Mouse (Mus musculus) heart, postnatal 25 days (tissue): Measurements from ENCODE around the gene Mien1. TPM values are rescaled to one million over a fixed set of nuclear protein-coding genes. Genes with fewer than 3 reads are reported as not detected.

Source experiments
- DNase-seq: peaks from one replicate; pipeline ENCODE4 v3.0.0; 2022; ENCODE audit warnings: low spot score
- intact Hi-C: fragments of 180-260 bp; cut with DNase I; formaldehyde crosslinking; loops from one replicate; pipeline ENCODE4 v1.15.1; 2025
- total RNA-seq, 2 experiments: library from RNA; stranded (reverse); gene quantifications; 2 replicates each; pipeline ENCODE4 v1.2.3; 2021

The Mien1 gene
- total RNA-seq, 2 experiments from 2014 or later: 49.0 to 54.6 TPM

- intact Hi-C loops: no loop called here
- DNase-seq: no peak
Measured at GRCm38 (mm10) chr11:98392645-98393044, 46.1 kb downstream of the Mien1 start.

GRCm38 (mm10) chr11:98392034-98392433 is 46.8 kb downstream of the Mien1 start:
- intact Hi-C loops: no loop called here
- DNase-seq: no peak

GRCm38 (mm10) chr11:98390141-98390540 is 48.6 kb downstream of the Mien1 start:
- no peak for DNase-seq
- intact Hi-C loops: no loop called here

- intact Hi-C loops: loop anchor here (1.0 kb wide), 1 partner anchor 47 kb away; no protein-coding TSS in a partner anchor
- DNase-seq: no peak
Measured at GRCm38 (mm10) chr11:98389221-98389780, 49.5 kb downstream of the Mien1 start.

GRCm38 (mm10) chr11:98388282-98388681 is 50.5 kb downstream of the Mien1 start:
- intact Hi-C loops: no loop called here
- no peak for DNase-seq

Other genes starting within 250 kb of the Mien1 start
- 10 to 100 TPM; 40.0 to 40.6 TPM for gene Med1, start 245.7 kb downstream of the Mien1 start, total RNA-seq
- 10 to 100 TPM; 20.7 to 23.0 TPM for gene Cdk12, start 235.9 kb downstream of the Mien1 start, total RNA-seq
- not detected for gene Neurod2, start 109.3 kb downstream of the Mien1 start, total RNA-seq
- 1 to 10 TPM; 5.3 to 5.8 TPM for gene Ppp1r1b, start 90.6 kb downstream of the Mien1 start, total RNA-seq
- 10 to 100 TPM; 19.7 to 24.9 TPM for gene Stard3, start 80.6 kb downstream of the Mien1 start, total RNA-seq
- gene Tcap, start 55.2 kb downstream of the Mien1 start, total RNA-seq: 1,000 to 10,000 TPM; 1,084 to 2,520 TPM
- 1 to 10 TPM; 1.3 to 1.7 TPM for gene Pnmt, start 52.5 kb downstream of the Mien1 start, total RNA-seq
- 1 to 10 TPM; 8.4 to 9.3 TPM for gene Pgap3, start 38.5 kb downstream of the Mien1 start, total RNA-seq
- 1 to 10 TPM; 7.7 to 9.2 TPM for gene Erbb2, start 26.5 kb downstream of the Mien1 start, total RNA-seq
- gene Grb7, start 7.4 kb upstream of the Mien1 start, total RNA-seq: not detected
- gene Ikzf3, start 107.0 kb upstream of the Mien1 start, total RNA-seq: under 1 TPM; 0.44 to 0.61 TPM
- not detected for gene Zpbp2, start 112.1 kb upstream of the Mien1 start, total RNA-seq
- 10 to 100 TPM; 35.6 to 37.8 TPM for gene Ormdl3, start 148.4 kb upstream of the Mien1 start, total RNA-seq
- gene Lrrc3c, start 159.3 kb upstream of the Mien1 start, total RNA-seq: not detected
- 1 to 10 TPM; 7.2 to 7.7 TPM for gene Gm12355, start 186.7 kb upstream of the Mien1 start, total RNA-seq
- 1 to 10 TPM; 2.7 to 3.3 TPM for gene Gsdma3, start 187.4 kb upstream of the Mien1 start, total RNA-seq
- under 1 TPM in 1 of 2 experiments, not detected in 1; 0.31 TPM for gene Gsdma2, start 207.8 kb upstream of the Mien1 start, total RNA-seq
- gene Gsdma, start 225.4 kb upstream of the Mien1 start, total RNA-seq: not detected
- gene Psmd3, start 243.6 kb upstream of the Mien1 start, total RNA-seq: 100 to 1,000 TPM in 1 of 2 experiments, 10 to 100 TPM in 1; 98.7 to 104 TPM